Mouse (Mus musculus): ENCODE data around the gene Thap12. TPM values are rescaled to one million over a fixed set of nuclear protein-coding genes. Genes with fewer than 3 reads are reported as not detected.

Thap12 gene
- polyA plus RNA-seq (2017; shearing (Covaris generic)), result 50.3 TPM

DNA sequence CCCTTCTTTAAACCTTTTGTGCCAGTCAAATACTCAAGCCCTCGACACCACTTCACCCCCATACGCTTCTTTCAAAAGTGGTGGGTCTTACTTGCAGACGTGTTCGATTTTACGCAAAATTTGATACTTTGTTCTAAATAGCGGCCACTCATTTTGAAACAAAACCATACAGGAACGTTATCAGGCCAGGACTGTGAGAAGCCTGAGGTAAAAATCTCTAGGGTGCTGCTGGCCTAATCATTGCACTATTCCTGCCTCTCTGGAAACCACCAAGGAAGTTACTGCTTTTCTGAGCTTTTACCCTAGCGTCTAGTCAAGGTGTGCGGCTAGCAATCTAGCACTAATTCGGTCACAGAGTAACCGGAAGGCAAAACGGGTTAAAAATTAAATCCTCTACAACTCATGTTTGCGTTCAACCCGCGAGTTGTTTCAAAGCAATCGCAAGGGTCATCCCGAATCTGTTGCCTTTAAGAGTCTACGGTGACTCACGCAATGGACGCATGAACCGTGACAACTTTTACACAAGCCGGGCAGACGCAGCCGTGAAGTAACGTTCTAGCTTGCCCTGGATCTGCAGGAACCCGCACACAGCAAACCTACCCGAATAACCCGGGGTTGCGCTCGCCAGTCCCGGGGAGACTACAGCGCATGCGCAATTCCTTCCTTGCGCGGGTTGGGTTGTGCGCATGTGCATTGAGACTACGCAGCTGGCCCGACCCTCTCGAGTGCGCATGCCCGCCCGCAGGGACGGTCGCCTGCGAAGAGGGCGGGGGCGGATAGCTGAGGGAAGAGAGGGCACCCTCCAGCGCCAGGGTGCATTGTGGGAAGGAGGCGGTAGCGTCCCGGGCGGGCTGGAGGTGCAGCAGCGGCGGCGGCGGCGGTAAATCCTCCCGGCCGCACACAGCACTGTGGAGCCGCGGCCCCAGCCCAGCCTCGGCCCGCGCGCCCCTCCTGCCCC lies at the start of gene Thap12:
TSS of gene Thap12 (plus strand) at position 821 of the 958 bp plus-strand sequence.

GRCm38 (mm10) chr7:98656531-98657221 lies 46.2 kb upstream of the Thap12 start, which contains the start of gene Emsy:
Emsy (minus strand) TSS chr7:98656783.

Other genes starting within 250 kb of the Thap12 start
- gene Lrrc32, start 213.8 kb upstream of the Thap12 start, polyA plus RNA-seq (2017; shearing (Covaris generic)), result 24.2 TPM
- 83.2 TPM for gene Emsy, start 46.3 kb upstream of the Thap12 start, polyA plus RNA-seq (2017; shearing (Covaris generic))
- gene Wnt11, start 132.0 kb downstream of the Thap12 start, polyA plus RNA-seq (2017; shearing (Covaris generic)), result not detected

Data from naive thymus-derived CD4-positive, alpha-beta T cell, adult 5 months (primary cell).